Mouse (Mus musculus): ENCODE data around the gene Kcng4.

- TF ChIP-seq CTCF (IDR thresholded peaks at IDR 0.05) (no peak), EP300 (IDR thresholded peaks at IDR 0.05) (no peak)
Observed at GRCm38 (mm10) chr8:119580441-119581161, 54.9 kb downstream of the Kcng4 start.
